Mouse (Mus musculus): ENCODE data around the gene Smcr8.

DNA sequence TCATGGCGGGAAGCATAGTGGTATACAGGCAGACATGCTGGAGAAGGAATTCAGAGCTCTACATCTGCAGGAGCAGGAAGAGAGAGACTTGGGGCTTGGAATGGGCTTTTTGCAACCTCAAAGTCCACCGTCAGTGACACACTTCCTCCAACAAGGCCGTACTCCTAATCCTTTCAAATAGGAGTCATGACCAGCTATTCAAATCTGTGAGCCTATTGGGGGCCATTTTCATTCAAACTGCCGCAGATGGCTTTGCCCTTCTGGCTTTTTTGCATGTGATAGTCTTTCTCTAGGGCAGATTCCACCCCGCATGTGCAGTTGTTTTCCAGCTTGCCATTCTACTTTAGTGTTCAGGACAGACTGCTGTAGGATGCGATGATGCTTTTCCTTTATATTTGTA is 59.6 kb downstream of the Smcr8 start:
- TF ChIP-seq CTCF (IDR thresholded peaks at IDR 0.05; ENCODE audit: control insufficient read depth, insufficient read depth, low read length) (no peak), POLR2A (IDR thresholded peaks at IDR 0.05; ENCODE audit: borderline replicate concordance, control insufficient read depth, low read depth, low read length) (no peak)

Measured in bone marrow, adult 2 months (tissue).